Mouse (Mus musculus): ENCODE data around the gene A630076J17Rik. TPM values are rescaled to one million over a fixed set of nuclear protein-coding genes. Genes with fewer than 3 reads are reported as not detected.

The A630076J17Rik gene
- not detected for polyA plus RNA-seq (2014; fragmentation: Illumina TruSeq; extraction: RNeasy Lipid Tissue Mini Kit (QIAGEN cat#74804))

DNA sequence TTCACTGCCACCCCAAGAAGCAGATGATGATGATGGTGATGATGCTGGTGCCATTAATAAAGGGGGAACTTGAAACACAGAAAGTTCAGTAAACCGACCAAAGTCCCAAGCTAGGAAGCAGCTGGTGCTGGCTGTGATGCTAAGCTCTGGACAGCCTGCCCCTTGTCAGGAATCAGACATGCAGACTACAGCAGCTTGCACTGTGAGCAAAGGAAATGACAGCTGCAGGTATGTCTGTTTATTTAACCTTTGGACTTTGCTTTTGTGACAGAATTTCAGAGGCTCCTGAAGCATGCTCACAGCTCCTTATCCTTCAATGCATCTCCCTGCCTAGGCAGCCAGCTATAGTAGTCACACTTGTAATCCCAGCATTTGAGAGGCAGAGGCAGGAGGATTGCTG is at the start of gene A630076J17Rik:
A630076J17Rik (plus strand) TSS at position 88 of the 400 bp plus-strand sequence.

DNA sequence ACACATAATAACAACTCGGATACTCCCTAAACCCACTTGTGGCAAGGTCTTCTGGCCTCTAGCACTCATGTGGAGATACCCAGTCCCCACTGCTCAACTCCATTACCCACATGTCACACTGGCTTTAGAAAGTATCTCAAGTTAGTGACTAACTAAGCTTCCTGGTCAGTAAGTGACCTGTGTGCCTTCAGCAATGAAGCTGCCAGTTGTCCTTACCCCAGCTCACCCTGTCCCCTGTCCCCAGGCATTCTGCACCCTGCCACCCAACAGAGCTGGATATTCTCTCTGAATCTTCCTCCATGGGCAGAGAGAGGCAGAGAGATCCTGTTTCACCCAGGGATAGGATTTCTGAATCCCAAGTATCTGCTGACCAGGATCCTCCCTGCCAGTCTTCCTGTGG is 47.7 kb upstream of the A630076J17Rik start, which contains the start of gene Kcna10:
Kcna10 (plus strand) TSS at position 301 of the 400 bp plus-strand sequence.

DNA sequence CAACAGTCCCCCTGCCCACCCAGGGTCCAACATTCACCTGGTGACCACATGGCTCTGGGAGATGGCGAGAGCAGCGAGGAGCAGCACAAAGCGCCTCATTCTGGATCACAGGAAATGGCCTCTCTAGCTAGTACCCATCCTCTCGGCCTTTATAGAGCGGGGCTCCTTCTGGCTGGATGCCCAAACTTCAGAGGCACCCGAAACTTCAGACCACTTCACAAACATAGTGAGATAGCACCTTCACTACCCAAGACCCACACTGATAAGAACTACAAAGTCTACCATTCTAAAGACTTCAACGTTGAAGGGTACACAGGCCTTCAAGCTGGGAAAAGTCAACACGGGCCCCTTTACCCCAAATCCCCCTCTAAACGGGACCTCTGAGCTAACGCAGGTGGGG is 8.8 kb upstream of the A630076J17Rik start, which contains the start of gene Cym:
Cym (minus strand) TSS at position 125 of the 400 bp plus-strand sequence.

DNA sequence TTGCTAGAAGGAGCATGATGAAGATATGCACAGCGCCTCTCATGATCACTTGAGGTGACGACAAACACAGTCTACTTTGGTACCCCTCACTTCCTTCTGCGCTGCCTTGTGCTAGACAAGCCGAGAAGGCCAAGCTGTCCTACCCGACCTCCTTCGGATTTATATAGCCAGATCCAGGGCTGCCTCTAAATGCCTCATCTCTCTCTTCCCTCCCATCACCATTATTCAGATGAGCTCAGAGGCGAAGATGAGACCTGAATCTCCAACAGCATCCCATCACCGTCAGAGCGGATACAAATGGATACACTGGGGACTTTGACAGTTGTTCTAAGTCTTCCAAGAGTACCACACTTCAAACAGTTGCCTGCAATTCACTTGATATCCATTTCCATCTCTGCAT is 9.2 kb downstream of the A630076J17Rik start, which contains the start of gene Prok1:
Prok1 (minus strand) TSS at position 101 of the 400 bp plus-strand sequence.

DNA sequence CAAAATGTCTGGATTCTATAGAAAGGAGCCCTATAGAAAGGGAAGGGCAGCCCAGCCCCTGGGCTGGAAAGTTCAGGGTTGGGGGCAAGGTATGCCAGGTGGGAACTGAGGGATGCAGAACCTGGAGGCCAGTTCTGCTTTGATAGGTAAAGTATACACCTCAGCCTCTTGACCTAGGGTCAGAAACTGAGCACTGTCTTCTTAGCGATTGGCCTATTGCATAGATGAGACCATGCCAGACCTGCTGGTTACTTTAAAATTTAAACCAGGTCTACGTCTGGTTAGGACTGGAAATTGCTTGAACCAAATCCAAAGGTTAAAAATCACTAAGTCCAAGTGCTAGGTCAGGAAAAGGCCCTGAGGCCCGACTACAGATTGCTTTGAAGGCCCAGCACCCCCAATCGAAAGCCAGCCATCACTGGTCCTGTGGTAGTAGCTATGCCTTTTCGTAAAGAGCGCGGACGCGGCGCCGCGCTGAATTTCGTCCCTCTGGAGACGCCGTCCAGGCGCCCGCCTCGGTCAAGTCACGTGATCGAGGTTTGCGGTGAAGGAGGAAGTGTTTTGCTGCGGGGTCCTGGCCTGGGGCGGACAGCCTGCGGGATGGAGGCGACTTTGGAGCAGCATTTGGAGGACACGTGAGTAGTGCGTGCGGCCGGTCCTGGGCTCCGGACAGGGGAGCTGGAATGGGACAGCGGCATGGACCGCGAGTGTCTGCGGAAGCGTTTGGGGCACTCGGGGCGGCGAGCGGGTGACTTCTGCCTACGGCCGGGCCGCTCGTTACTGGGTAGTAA is 48.3 kb downstream of the A630076J17Rik start, which contains the start of gene Lamtor5:
Lamtor5 (plus strand) TSS at position 380 of the 791 bp plus-strand sequence.

Other genes starting within 250 kb of the A630076J17Rik start
- gene Kcna3, start 194.4 kb upstream of the A630076J17Rik start, polyA plus RNA-seq (2014; fragmentation: Illumina TruSeq; extraction: RNeasy Lipid Tissue Mini Kit (QIAGEN cat#74804)), result not detected
- gene Kcna2, start 129.5 kb upstream of the A630076J17Rik start, polyA plus RNA-seq (2014; fragmentation: Illumina TruSeq; extraction: RNeasy Lipid Tissue Mini Kit (QIAGEN cat#74804)), result 3.8 TPM
- not detected for gene Kcna10, start 47.6 kb upstream of the A630076J17Rik start, polyA plus RNA-seq (2014; fragmentation: Illumina TruSeq; extraction: RNeasy Lipid Tissue Mini Kit (QIAGEN cat#74804))
- not detected for gene Cym, start 8.9 kb upstream of the A630076J17Rik start, polyA plus RNA-seq (2014; fragmentation: Illumina TruSeq; extraction: RNeasy Lipid Tissue Mini Kit (QIAGEN cat#74804))
- not detected for gene Prok1, start 9.1 kb downstream of the A630076J17Rik start, polyA plus RNA-seq (2014; fragmentation: Illumina TruSeq; extraction: RNeasy Lipid Tissue Mini Kit (QIAGEN cat#74804))
- gene Lamtor5, start 48.2 kb downstream of the A630076J17Rik start, polyA plus RNA-seq (2014; fragmentation: Illumina TruSeq; extraction: RNeasy Lipid Tissue Mini Kit (QIAGEN cat#74804)), result 150 TPM
- 12.2 TPM for gene Slc16a4, start 60.6 kb downstream of the A630076J17Rik start, polyA plus RNA-seq (2014; fragmentation: Illumina TruSeq; extraction: RNeasy Lipid Tissue Mini Kit (QIAGEN cat#74804))
- 25.7 TPM for gene Rbm15, start 103.1 kb downstream of the A630076J17Rik start, polyA plus RNA-seq (2014; fragmentation: Illumina TruSeq; extraction: RNeasy Lipid Tissue Mini Kit (QIAGEN cat#74804))
- gene Kcnc4, start 228.9 kb downstream of the A630076J17Rik start, polyA plus RNA-seq (2014; fragmentation: Illumina TruSeq; extraction: RNeasy Lipid Tissue Mini Kit (QIAGEN cat#74804)), result not detected

Data from ovary, adult 10 weeks (tissue).